Mouse (Mus musculus) T-cell, adult 2 months (primary cell): ENCODE measurements around the gene Slc25a51.
"Not testable (repeated sequence)": the region's sequence is repeated elsewhere in the genome, so short reads cannot be mapped to it uniquely, and the experiment has no call there.

ENCODE experiments used
- DNase-seq: peaks from one replicate; pipeline ENCODE4 v3.0.0; 2022; ENCODE audit warnings: low spot score

The Slc25a51 gene

DNA sequence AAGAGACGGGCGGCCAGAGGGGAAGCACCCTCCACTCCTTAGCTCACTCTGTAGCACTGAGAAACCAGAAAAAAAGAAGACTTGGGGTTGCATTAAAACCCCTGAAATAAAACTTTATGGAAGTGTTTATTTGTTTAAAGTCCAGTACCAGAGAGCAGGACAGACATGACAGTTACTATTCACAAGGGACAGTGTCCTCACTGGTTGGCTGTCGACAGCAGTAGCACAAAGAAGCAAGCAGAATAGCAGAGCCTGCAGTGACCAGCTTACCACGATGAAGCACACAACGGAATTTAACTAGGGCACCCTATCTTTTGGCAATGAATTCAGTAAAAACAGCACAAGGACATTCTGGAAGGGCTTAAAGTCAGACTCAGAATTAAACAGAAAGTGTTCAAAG is 10.3 kb downstream of the Slc25a51 start:
- not testable (repeated sequence) for DNase-seq

DNA sequence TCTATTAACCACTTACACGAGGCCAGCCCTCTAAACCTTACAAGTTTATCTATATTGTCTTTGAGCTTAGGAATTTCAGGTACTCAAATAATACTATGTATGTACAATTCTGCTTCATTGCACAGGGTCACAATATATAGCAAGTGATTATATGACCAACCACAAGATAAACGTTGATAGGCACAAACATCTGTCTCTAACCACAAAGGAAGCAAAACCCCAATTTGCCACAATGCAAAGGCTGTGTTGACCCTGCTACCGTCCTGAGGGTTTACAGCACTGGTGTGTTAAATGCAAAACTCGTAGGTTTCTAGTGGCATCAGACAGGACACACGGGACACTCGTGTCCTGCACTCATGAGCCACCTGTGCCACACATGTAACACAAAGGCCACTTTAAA is 12.4 kb downstream of the Slc25a51 start:
- DNase-seq = not testable (repeated sequence)

DNA sequence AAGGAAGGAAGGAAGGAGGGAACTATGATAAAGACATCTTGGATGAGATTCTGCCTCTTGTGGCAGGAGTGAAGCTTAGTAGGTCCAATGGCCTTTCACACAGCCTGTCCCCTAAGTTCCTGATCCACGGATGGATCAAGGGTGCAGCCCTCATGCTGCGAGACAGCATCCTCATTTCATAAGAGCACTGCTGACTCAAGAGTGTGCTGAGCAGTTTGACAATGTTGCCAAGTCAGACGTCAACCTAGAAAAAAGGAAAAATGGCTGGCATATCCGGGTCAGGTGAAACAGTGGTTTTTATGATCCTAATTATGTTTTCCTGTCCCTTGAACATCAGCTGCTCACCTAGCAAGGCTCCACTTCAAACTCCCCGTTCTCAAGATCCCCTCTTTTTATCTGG is 14.9 kb downstream of the Slc25a51 start:
- DNase-seq = no peak

DNA sequence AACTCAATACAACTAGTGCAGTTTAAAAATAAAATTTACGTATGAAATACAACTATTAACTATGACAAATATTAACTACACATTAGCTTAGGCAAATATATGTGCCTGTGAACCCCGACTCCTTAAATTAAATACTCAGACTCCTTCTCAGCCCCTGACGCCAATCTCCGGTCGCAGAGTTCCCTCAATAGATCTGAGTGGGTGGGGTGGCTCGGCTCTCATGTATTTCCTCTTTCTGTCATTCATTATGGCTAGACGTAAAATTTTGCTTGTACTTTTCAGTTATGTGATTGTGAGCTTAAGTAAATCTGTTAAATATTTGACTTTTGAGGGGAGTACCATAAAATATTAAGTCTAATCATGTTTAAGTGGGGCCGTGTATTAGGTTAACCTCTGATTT is 15.6 kb downstream of the Slc25a51 start:
- no peak for DNase-seq

DNA sequence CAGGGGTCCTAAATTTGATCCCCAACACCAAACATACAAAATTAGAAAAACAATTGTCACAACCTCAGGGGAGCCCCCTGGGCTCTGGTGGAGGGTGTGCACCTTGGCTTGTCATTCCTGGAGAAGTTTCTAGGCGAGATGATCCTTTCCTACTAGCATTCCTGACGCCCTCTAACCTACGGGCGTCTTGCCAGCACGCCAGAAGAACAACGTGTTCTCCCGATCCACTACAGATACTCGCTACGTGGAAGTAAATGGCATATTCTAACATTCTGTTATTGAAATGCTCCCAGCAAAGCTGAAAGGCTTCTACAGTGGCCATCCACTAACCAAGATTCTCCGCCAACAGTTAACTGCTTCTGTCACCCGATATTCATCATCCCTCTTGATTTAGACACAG is 16.0 kb downstream of the Slc25a51 start:
- DNase-seq = no peak

DNA sequence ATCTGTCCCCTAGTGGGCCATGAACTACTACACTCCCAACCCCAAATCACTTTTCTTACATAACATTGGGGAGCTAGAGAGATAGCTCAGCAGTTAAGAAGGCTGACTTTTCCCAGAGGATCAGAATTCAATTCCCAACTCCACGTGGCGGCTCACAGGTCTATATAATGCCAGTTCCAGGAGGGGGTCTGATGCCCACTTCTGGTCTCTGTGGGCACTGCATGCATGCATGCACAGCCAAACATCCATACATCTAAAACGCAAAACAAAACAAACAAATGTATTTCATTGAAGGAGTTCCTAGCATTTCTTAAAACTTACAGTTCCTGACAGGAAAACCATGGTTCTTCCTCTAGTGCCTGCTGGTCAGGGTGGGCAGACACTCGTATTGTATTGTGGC is 16.5 kb downstream of the Slc25a51 start:
- DNase-seq = no peak

DNA sequence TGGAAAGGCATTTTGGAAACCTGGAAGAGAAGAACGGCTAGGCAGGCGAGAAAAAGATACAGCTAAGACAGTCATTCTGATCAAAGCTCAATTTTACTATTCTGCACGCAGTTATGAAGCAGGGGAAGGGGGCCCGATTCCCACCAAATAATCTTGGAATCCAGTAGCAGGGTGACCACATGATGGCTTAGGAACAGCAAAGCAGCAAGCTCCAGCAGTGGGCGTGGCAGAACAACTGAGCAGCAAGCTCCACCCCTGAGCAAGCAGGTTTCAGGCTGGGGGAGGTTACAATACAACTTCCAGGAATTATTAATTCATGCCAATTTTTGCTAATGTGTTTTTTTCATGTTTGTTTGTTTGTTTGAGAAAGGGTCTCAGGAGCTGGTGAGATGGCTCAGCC is 21.3 kb downstream of the Slc25a51 start:
- not testable (repeated sequence) for DNase-seq

DNA sequence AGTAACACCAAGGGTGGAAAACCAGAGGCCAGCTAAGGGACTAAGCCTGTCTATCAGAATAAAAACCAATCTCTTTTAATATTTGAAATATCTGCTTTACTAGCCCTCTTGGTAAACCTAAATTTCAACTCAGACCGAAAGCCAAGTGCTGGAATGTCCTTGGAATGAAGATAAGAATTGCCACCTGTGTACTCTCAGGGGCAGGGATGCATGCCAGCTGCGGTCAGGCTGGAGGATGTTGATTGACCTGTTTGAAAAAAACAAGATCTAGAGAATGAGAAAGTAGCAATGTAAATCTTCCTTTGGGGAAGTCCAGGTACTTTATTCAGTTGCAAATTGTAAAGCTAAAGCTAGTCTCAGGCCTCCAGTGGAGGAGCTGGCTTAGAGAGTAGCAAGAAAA is 26.4 kb downstream of the Slc25a51 start:
- DNase-seq = not testable (repeated sequence)

DNA sequence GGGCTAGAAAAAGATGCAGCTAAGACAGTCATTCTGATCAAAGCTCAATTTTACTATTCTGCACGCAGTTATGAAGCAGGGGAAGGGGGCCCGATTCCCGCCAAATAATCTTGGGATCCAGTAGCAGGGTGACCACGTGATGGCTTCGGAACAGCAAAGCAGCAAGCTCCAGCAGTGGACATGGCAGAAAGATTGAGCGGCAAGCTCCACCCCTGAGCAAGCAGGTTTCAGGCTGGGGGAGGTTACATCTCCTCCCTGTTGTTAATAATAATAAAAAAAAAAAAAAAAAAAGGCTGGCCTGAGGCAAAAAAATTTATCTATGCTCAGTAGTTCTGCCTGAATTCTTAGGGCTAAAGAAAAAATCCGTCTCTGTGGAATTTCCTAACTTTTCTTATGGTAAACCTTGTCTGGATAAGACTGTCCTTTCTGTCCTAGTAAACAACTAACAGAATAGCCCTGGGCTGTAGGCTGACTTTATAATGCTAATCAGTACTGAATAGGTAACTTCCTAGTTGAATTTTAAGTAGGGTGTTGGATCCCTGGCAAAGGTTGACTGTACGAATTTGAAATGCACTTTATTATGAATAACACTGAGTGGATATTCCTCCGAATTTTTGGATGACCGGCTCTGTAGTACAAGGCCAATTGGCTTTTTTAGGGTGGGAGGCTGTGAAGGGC is 27.5 kb downstream of the Slc25a51 start:
- not testable (repeated sequence) for DNase-seq

DNA sequence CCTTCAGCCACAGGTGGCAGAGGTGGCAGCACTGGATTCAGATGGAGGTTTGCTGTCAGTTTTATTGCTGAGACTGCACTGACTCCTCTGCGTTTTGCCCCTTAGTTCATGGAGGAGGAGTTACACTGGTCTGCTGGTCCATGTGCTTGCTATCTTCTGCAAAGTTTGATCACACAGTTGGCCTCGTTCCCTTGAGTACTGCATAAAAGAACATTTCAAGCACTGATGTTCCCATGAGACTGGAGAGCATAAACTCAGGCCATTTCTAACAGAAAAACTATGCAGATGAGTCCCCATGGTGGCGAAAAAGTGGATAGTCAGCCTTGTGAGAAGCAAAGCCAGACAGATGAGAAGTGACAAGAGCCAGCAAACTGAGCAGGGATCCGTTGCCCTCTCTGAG is 32.0 kb downstream of the Slc25a51 start:
- no peak for DNase-seq

DNA sequence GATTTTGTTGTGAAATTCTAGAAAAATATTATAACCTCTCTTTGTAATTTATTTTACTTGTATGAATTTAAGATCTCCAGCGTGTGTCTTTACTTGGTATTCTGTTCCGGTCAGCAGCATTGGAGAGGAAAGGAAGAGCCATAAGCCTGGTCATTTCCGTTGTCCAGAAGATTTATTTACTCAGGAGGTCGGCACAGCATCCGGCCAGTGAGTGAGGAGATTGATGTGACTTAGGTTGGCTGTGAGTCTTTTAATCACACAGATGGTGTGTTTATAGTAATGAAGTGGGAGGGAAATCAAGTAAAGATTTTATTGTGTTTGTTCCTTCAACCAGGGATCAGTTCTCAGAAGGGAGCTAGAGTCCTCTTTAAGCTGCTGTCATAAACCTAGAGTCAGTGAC is 33.7 kb downstream of the Slc25a51 start:
- DNase-seq = no peak

DNA sequence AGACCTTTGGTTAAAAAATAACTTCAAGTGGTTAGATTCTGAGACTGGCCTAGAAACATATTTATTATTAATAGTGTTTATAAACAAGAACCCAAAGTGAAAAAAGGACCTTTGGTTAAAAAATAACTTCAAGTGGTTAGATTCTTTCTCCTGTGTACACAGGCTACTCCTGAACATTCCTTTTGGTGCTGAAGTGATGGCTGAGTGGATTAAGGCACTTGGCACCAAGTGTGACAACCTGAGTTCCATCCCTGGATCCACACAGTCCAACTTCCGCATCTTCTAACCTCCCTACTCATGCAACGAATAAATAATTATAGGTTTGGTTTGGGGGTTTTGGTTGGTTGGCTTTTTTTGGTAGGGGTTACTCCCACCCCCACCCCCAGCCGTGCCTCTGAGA is 37.3 kb downstream of the Slc25a51 start:
- no peak for DNase-seq

DNA sequence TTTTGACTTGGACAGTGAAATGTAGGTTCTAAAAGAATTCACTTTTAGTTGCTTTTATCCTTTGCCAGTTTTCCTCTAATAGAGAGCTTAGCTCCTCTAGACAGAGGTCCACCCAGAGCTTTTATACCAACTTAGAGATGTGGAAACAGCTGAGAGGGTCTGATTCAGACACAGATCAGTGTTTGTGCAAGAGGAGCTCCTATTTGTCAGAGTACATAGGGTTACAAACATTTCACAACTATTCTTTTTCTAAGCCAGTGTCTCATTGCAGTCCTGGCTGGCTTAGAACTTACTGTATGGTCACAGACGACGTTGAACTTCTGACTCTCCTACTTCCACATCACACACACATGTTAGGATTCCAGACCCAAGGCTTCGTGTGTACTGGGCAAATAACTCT is 51.9 kb downstream of the Slc25a51 start:
- DNase-seq = no peak
